In genomic region chr1:193130456-193130825, GRCm38 (mm10) we compare ENCODE assay signal across 8 mouse cellular contexts. TPM values are rescaled to one million over a fixed set of nuclear protein-coding genes. Genes with fewer than 3 reads are reported as not detected.
DNase-seq lines count a peak whose midpoint lies in the region; ATAC-seq and TF ChIP-seq lines count a peak whose summit lies in the region.

No protein-coding gene starts in this region.

- H3K9ac ChIP-seq in kidney, embryonic 14.5 days (ENCODE audit: low read depth, low read length): peak overlapping the region; percentile 31; the same call in 1 of the 2 replicates
- H3K9ac ChIP-seq in hindbrain, embryonic 12.5 days: peak overlapping the region; percentile 52; the same call in 1 of the 2 replicates

- H3K27ac ChIP-seq in kidney, embryonic 14.5 days (ENCODE audit: low read depth, low read length): no peak overlapping the region
- no peak overlapping the region for H3K27ac ChIP-seq in bone marrow, adult 2 months (ENCODE audit: control insufficient read depth, insufficient read depth, low read depth, low read length, poor library complexity)
- peak overlapping the region; percentile 58 for H3K27ac ChIP-seq in hindbrain, embryonic 12.5 days
- H3K27ac ChIP-seq in midbrain, embryonic 10.5 days (replicated peaks): peak overlapping the region; percentile 88

- H3K27me3 ChIP-seq in kidney, embryonic 14.5 days (ENCODE audit: control insufficient read depth, insufficient read depth, low read length): no peaks in the 10 kb centered on the region
- no peaks in the 10 kb centered on the region for H3K27me3 ChIP-seq in hindbrain, embryonic 12.5 days
- H3K27me3 ChIP-seq in midbrain, embryonic 10.5 days (ENCODE audit: low read depth, poor library complexity, severe bottlenecking): no peaks in the 10 kb centered on the region

- H3K36me3 ChIP-seq in kidney, embryonic 14.5 days (ENCODE audit: control insufficient read depth, insufficient read depth, low read length): peaks cover 20% of the 10 kb centered on the region
- H3K36me3 ChIP-seq in hindbrain, embryonic 12.5 days: peaks cover 21% of the 10 kb centered on the region
- peaks cover 29% of the 10 kb centered on the region for H3K36me3 ChIP-seq in midbrain, embryonic 10.5 days

- H3K4me3 ChIP-seq in kidney, embryonic 14.5 days (ENCODE audit: low read length): peak overlapping the region; percentile 98
- peak overlapping the region; percentile 16 for H3K4me3 ChIP-seq in bone marrow, adult 2 months (replicated peaks; ENCODE audit: control insufficient read depth, low read depth, low read length)
- peak overlapping the region; percentile 94 for H3K4me3 ChIP-seq in hindbrain, embryonic 12.5 days
- H3K4me3 ChIP-seq in midbrain, embryonic 10.5 days: peak overlapping the region; percentile 98

- ATAC-seq in kidney, embryonic 14.5 days (ENCODE audit: low FRiP score, low TSS enrichment): no peak; the same call in 1 of the 2 replicates
- peak; percentile 64 for ATAC-seq in hindbrain, embryonic 12.5 days (ENCODE audit: low FRiP score)

- H3K4me2 ChIP-seq in kidney, embryonic 14.5 days (replicated peaks; ENCODE audit: low read depth, low read length): peak overlapping the region; percentile 60
- peak overlapping the region; percentile 67 for H3K4me2 ChIP-seq in hindbrain, embryonic 12.5 days (replicated peaks)

- no peak for DNase-seq in kidney, postnatal 10 days
- no peak for DNase-seq in midbrain, embryonic 10.5 days (ENCODE audit: low spot score)
- DNase-seq in layer of hippocampus, adult 9-10 months (ENCODE audit: low spot score): no peak
- no peak for DNase-seq in testis, postnatal 10 days (ENCODE audit: low spot score)
- DNase-seq in adrenal gland, postnatal 4 days (ENCODE audit: low spot score in 2 of 2): no peak

- WGBS in kidney, embryonic 14.5 days: 32% methylated on average over 11 of the region's 11 CpGs
- WGBS in bone marrow, adult 2 months: 54% methylated on average over 11 of the region's 11 CpGs
- 26% methylated on average over 11 of the region's 11 CpGs for WGBS in hindbrain, embryonic 12.5 days
- 31% methylated on average over 11 of the region's 11 CpGs for WGBS in midbrain, embryonic 10.5 days

- TF ChIP-seq POLR2A in bone marrow, adult 2 months (IDR thresholded peaks at IDR 0.05; ENCODE audit: borderline replicate concordance, control insufficient read depth, low read depth, low read length): no peak

- peaks cover 9% of the 10 kb centered on the region for H3K4me1 ChIP-seq in kidney, embryonic 14.5 days (ENCODE audit: control insufficient read depth, insufficient read depth, low read length)
- H3K4me1 ChIP-seq in bone marrow, adult 2 months (ENCODE audit: control insufficient read depth, insufficient read depth, low read length): no peaks in the 10 kb centered on the region; the same call in 1 of the 2 replicates
- peaks cover 12% of the 10 kb centered on the region for H3K4me1 ChIP-seq in hindbrain, embryonic 12.5 days
- peaks cover 12% of the 10 kb centered on the region for H3K4me1 ChIP-seq in midbrain, embryonic 10.5 days

- no peak for TF ChIP-seq CTCF in bone marrow, adult 2 months (IDR thresholded peaks at IDR 0.05; ENCODE audit: control insufficient read depth, insufficient read depth, low read length)

- H3K9me3 ChIP-seq in kidney, embryonic 14.5 days (ENCODE audit: control insufficient read depth, low read length): no peaks in the 10 kb centered on the region
- H3K9me3 ChIP-seq in hindbrain, embryonic 12.5 days (replicated peaks): no peaks in the 10 kb centered on the region
- H3K9me3 ChIP-seq in midbrain, embryonic 10.5 days (replicated peaks): no peaks in the 10 kb centered on the region

RNA-seq across cellular contexts. Expression of gene Diexf, which starts 0.4 kb away (rescaled TPM):
- polyA plus RNA-seq in kidney, embryonic 14.5 days (2014; fragmentation: Nextera tagmentation; extraction: Ambion mirVana): 9.0 and 11.0 TPM in 2 replicates
- polyA plus RNA-seq in bone marrow, adult 2 months (2011; ENCODE audit: insufficient read depth, insufficient read length, low replicate concordance, missing spikeins): 6.4 and 6.6 TPM in 2 replicates
- 8.5 and 9.1 TPM in 2 replicates for polyA plus RNA-seq in hindbrain, embryonic 12.5 days (2016; fragmentation: Nextera tagmentation; extraction: Ambion mirVana)
- polyA plus RNA-seq in midbrain, embryonic 10.5 days (2016; fragmentation: Nextera tagmentation; extraction: Ambion mirVana): 8.4 and 8.8 TPM in 2 replicates
- total RNA-seq in adrenal gland, postnatal 4 days (2021): 10 to 100 TPM; 18.1 to 19.9 TPM

RNA-seq across cellular contexts. Expression of gene Irf6, which starts 22.5 kb away (rescaled TPM):
- polyA plus RNA-seq in kidney, embryonic 14.5 days (2014; fragmentation: Nextera tagmentation; extraction: Ambion mirVana): 7.4 and 16.1 TPM in 2 replicates
- not detected in 2 replicates for polyA plus RNA-seq in bone marrow, adult 2 months (2011; ENCODE audit: insufficient read depth, insufficient read length, low replicate concordance, missing spikeins)
- 3.0 and 3.5 TPM in 2 replicates for polyA plus RNA-seq in hindbrain, embryonic 12.5 days (2016; fragmentation: Nextera tagmentation; extraction: Ambion mirVana)
- 2.3 and 2.6 TPM in 2 replicates for polyA plus RNA-seq in midbrain, embryonic 10.5 days (2016; fragmentation: Nextera tagmentation; extraction: Ambion mirVana)
- 1 to 10 TPM; 3.6 to 4.7 TPM for total RNA-seq in adrenal gland, postnatal 4 days (2021)

RNA-seq across cellular contexts. Expression of gene A130010J15Rik, which starts 37.4 kb away (rescaled TPM):
- polyA plus RNA-seq in kidney, embryonic 14.5 days (2014; fragmentation: Nextera tagmentation; extraction: Ambion mirVana): 13.1 and 16.0 TPM in 2 replicates
- 1.8 and 2.8 TPM in 2 replicates for polyA plus RNA-seq in bone marrow, adult 2 months (2011; ENCODE audit: insufficient read depth, insufficient read length, low replicate concordance, missing spikeins)
- polyA plus RNA-seq in hindbrain, embryonic 12.5 days (2016; fragmentation: Nextera tagmentation; extraction: Ambion mirVana): 15.7 TPM in 2 replicates
- 16.7 and 16.9 TPM in 2 replicates for polyA plus RNA-seq in midbrain, embryonic 10.5 days (2016; fragmentation: Nextera tagmentation; extraction: Ambion mirVana)
- total RNA-seq in adrenal gland, postnatal 4 days (2021): 1 to 10 TPM; 4.8 to 5.7 TPM

Comparison
In these comparisons a context has a peak if more than half of its experiments do, and no peak if none do; other contexts are left out.
1. H3K27ac ChIP-seq: peak in hindbrain, embryonic 12.5 days (single experiment) and midbrain, embryonic 10.5 days (single experiment); none in kidney, embryonic 14.5 days (single experiment) and bone marrow, adult 2 months (single experiment).
2. H3K4me3 ChIP-seq: peak in every context shown above with its lines; median percentile 98 in kidney, embryonic 14.5 days; 98 in midbrain, embryonic 10.5 days; 94 in hindbrain, embryonic 12.5 days; 16 in bone marrow, adult 2 months.